Mouse (Mus musculus): ENCODE results near the gene Raver2.

Gene Raver2

DNA sequence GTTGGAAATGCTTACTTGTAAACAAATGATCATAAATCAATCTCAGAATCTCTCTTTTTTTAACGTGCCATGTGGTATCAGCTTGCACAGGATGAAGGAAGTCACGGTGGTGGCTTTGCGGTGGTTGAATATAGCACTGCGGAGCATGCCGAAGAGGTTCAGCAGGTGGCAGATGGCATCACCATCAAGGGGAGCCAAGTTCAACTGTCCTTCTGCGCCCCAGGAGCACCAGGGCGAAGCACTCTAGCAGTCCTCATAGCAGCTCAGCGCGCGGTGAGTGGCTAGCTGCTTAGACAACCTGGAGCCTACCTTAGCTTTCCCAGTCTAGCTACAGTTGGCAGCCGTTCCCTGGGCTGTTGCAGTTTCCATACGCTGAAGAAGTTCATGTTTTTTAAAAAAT lies 38.3 kb downstream of the Raver2 start:
- no peak for DNase-seq (ENCODE audit: inconsistent ontology term)

DNA sequence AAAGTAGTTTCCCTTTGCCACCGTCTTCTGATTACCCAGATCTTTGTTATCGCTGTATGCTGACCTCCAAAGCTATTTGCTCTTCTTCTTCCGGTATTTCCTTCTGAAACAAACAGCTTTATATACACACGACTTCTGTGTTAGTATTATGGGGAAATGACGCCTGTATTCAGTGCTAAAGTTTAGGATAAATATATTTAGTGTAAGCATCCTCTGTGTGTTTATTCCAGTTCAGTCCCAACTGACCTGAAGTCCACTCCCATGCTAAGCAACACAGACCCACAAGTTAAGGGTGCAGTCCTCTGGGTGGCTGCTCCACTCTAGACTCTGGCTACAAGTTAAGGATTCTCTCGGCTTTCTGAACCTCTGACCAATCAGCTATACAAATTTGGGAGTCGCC lies 52.2 kb downstream of the Raver2 start:
- no peak for DNase-seq (ENCODE audit: inconsistent ontology term)

- DNase-seq (ENCODE audit: inconsistent ontology term): no peak
Measured at GRCm38 (mm10) chr4:101135013-101135412, 66.2 kb downstream of the Raver2 start.

- DNase-seq (ENCODE audit: inconsistent ontology term): no peak
Measured at GRCm38 (mm10) chr4:101135909-101136308, 67.1 kb downstream of the Raver2 start.

DNA sequence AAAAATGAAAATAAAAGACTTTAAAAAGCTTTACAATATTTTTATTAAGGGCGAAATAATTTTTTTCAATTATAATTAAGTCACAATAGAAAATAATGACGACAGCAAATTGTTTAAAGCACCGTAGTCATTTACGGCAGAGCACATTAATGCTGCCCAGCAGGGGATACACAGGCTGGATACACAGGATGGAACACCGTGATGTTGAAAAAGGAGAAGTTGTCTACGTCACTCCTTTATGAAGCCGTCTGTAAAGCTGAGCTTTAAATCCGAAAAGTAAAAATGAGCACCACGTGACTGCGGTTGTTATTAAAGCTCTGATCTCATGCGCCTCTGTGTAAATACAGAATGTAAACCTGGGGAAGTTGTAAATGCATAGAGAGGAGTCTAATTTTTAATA lies 69.2 kb downstream of the Raver2 start:
- no peak for DNase-seq (ENCODE audit: inconsistent ontology term)

- no peak for DNase-seq (ENCODE audit: inconsistent ontology term)
Measured at GRCm38 (mm10) chr4:101141768-101142167, 73.0 kb downstream of the Raver2 start.

GRCm38 (mm10) chr4:101143901-101144300 lies 75.1 kb downstream of the Raver2 start:
- DNase-seq (ENCODE audit: inconsistent ontology term): no peak

GRCm38 (mm10) chr4:101144361-101144760 lies 75.6 kb downstream of the Raver2 start:
- DNase-seq (ENCODE audit: inconsistent ontology term): peak; percentile 44

GRCm38 (mm10) chr4:101144790-101145189 lies 76.0 kb downstream of the Raver2 start:
- no peak for DNase-seq (ENCODE audit: inconsistent ontology term)

GRCm38 (mm10) chr4:101146047-101146745 lies 77.4 kb downstream of the Raver2 start:
- DNase-seq (ENCODE audit: inconsistent ontology term): peak; percentile 85

DNA sequence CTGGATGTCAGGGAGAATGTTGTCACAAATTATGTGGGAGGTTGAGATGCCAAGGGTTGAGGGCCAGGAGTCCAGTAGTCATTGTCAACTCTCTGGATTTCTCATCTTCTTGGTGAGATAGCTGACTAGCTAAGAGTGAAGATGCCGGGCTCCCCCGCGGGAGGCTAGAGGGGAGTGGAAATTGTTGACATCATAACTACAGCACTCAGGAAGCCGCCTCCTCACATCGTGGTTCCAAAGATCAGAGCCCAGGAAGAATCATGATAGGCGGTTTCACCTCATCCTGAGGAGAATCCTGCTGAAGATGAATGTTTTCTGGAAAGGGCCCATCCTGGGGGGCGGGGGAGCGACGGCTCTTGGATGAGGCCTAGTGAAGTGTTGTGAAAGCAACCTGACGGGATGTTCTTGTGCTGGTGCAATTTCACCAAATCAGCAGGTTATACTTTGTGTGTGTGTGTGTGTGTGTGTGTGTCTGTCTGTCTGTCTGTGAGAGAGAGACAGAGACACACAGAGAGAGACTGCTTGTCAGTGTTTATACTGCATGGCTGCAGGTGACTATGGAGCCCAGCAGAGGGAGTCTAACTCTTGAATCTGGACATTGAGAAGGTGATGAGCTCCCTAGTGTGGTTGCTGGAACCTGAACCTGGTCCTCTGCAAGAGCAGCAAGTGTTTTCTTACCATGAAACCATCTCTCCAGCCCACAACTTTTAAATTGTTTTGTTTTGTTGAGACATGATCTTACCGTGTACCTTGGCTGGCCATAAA lies 78.3 kb downstream of the Raver2 start:
- no peak for DNase-seq (ENCODE audit: inconsistent ontology term)

DNA sequence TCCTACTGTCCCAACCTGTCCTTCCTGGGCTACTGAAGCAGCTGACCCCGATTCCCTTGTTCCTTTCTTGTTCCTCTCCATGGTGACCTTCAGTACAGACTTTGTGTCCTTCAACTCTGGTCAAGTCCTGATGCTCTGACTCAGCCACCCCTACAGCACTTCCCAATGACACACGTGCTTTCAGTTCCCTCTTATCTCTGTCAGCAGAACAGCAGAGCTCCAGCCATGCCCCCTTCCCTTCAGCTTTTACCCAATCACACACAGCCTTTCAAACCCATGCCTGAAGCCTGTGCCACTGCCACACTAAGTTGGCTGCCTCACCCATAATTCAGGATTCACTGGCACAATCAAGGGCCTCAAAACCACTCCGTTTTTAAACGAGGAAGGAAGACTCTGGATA lies 86.8 kb downstream of the Raver2 start:
- DNase-seq (ENCODE audit: inconsistent ontology term): no peak

DNA sequence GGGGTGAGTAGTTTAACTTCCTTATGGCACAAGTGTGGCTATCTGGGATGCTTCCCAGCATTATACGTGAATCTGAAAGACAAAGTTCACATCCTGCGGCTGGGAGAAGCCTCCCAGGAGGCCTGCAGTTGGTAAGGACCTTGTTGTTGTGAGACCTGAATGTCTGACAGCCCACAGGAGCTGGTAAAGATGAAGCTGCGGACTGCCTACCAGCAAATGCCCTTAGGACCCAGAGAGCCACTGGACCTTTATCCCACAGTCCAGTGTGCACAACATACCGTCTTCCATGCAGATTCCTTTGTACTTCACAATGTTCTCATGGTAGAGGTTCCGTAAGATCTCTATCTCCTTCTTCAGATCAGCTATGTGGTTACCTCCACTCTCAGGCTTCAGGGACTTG lies 88.7 kb downstream of the Raver2 start:
- DNase-seq (ENCODE audit: inconsistent ontology term): no peak

- no peak for DNase-seq (ENCODE audit: inconsistent ontology term)
Measured at GRCm38 (mm10) chr4:101158282-101158681, 89.5 kb downstream of the Raver2 start.

- no peak for DNase-seq (ENCODE audit: inconsistent ontology term)
Measured at GRCm38 (mm10) chr4:101159191-101159764, 90.5 kb downstream of the Raver2 start.

GRCm38 (mm10) chr4:101160821-101161220 lies 92.0 kb downstream of the Raver2 start:
- no peak for DNase-seq (ENCODE audit: inconsistent ontology term)

DNA sequence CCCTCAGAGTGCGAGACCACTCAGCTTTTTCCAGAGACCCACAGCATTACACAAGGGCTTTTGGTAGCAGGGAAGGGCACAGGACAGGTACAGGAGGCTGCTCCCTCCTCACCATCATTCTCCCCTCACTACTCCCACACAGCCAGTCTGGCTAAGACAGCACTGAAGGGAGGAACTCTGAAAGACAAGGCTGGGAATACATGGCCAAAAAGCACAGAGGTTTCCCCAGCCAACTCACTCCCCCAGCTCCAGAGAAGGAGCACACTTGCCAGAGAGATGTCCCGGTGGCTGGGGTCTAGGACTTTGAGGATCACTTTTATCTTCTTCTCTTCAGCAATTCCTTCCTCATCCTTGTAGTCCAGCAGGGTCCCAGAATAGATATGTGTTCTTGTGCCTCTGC lies 95.4 kb downstream of the Raver2 start:
- DNase-seq (ENCODE audit: inconsistent ontology term): no peak

GRCm38 (mm10) chr4:101164673-101165072 lies 95.9 kb downstream of the Raver2 start:
- no peak for DNase-seq (ENCODE audit: inconsistent ontology term)

DNA sequence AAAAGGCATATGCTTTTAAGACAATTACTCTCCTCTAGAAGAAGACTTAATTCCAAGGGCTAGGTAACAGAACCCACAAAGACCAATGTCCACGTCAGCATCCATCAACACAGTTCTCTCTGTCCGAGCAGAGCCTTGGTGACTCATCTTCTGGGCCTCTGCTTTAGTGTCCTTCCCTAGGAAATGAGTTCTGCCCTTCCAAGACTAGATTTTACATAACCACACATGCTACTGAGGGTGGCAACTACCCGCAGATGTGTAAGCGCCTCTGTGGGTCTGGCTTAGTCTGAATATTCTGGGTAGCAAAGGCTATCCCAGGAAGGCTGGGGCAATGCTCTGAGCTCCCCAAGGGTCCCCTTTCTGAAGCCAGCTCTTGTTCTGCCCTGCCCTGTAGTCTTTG lies 97.0 kb downstream of the Raver2 start:
- no peak for DNase-seq (ENCODE audit: inconsistent ontology term)

DNA sequence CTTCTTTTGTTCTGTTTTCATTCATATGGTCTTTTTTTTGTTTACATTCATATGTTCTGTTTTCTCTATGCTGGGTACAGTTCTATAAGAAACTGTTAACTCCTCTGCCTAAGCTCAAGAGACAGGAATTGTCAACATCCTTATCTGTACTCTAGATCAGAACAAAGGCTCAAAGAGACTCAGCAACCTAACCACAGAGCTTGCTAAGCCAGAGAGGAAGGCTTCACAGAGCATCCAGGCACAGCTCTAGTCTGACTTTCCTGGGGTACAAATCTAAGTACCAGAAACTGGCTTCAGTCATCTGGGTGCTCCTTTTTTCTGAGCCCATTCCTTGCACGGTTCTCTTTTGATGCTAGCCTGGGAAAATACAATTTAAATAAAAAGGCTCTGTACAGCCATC lies 99.0 kb downstream of the Raver2 start:
- no peak for DNase-seq (ENCODE audit: inconsistent ontology term)

GRCm38 (mm10) chr4:101168189-101168778 lies 99.5 kb downstream of the Raver2 start:
- peak; percentile 42 for DNase-seq (ENCODE audit: inconsistent ontology term)

- DNase-seq (ENCODE audit: inconsistent ontology term): no peak
Measured at GRCm38 (mm10) chr4:101172738-101173137, 104.0 kb downstream of the Raver2 start.
